Mouse (Mus musculus): Measurements from ENCODE around the gene Rhbdd1. TPM values are rescaled to one million over a fixed set of nuclear protein-coding genes. Genes with fewer than 3 reads are reported as not detected.

Gene Rhbdd1
- total and polyA plus RNA-seq, 3 experiments: 12.6 to 21.8 (median 19.8) TPM

DNA sequence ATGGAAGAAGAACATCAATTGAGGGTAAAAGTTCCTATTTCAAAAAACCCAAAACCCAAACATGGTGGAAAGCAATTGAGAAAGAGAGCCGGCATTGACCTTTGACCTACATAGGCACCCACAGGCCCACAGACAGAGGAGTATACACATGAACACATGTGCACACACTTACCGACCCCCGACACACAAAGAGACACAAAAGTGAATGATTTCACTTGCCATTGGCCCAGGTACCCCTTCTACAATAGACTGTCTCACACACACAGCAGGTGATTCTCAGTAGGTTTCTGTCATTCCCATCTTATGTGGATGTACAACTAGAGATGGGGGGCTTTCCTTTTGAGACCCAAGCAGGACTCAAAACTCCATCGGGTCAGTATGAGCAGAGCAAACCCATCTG is 159.6 kb downstream of the Rhbdd1 start:
- no peak for TF ChIP-seq MYC (IDR thresholded peaks at IDR 0.05; ENCODE audit: low read depth, low read length)
- no peak for TF ChIP-seq SIN3A (IDR thresholded peaks at IDR 0.05; ENCODE audit: low read length)
- no peak for TF ChIP-seq TBP (conservative IDR thresholded peaks at IDR 0.05; ENCODE audit: low read depth, low read length)
- TF ChIP-seq UBTF (IDR thresholded peaks at IDR 0.05; ENCODE audit: low read depth, low read length): no peak
- no peak for TF ChIP-seq SMC3 (IDR thresholded peaks at IDR 0.05; ENCODE audit: low read depth, low read length)
- TF ChIP-seq ELF1 (IDR thresholded peaks at IDR 0.05; ENCODE audit: low read depth, low read length): no peak
- TF ChIP-seq ZMIZ1 (IDR thresholded peaks at IDR 0.05; ENCODE audit: low read depth, low read length): no peak
- no peak for TF ChIP-seq USF1 (IDR thresholded peaks at IDR 0.05; ENCODE audit: low read depth, low read length)
- no peak for TF ChIP-seq MAZ (IDR thresholded peaks at IDR 0.05; ENCODE audit: low read depth, low read length)
- TF ChIP-seq NELFE (IDR thresholded peaks at IDR 0.05; ENCODE audit: low read depth, low read length): no peak
- TF ChIP-seq ETS1 (conservative IDR thresholded peaks at IDR 0.05; ENCODE audit: low read depth, low read length): no peak
- TF ChIP-seq CTCF (conservative IDR thresholded peaks at IDR 0.05 in 1 of 2, IDR thresholded peaks at IDR 0.05 in 1 of 2; ENCODE audit: low read depth in 2 of 2, low read length in 2 of 2): no peak

DNA sequence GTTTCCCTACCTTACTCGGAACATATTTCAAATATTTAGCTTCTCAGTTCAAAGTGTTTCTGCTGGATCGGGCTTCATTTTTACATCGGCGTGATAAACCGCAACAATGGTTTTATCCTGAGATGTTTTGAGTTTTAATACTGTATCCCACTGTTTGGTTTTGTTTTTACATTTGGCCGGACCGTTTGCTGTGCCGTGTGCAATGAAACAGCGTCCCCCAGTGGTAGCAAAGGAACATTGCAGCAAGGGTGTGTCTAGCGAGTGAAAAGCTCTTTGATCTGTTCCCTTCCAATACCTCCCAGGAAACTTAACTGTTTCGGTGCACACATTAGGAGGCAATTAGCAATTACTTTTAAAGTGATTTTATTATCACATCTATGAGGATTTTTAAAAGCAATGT is 160.0 kb downstream of the Rhbdd1 start:
- no peak overlapping the region for H3K9ac ChIP-seq (ENCODE audit: insufficient read depth, low read depth)
- no peaks in the 10 kb centered on the region for H3K4me1 ChIP-seq (ENCODE audit: control insufficient read depth in 1 of 2, insufficient read depth in 2 of 2)
- no peaks in the 10 kb centered on the region for H3K9me3 ChIP-seq (replicated peaks; ENCODE audit: low read length)
- H3K27me3 ChIP-seq (replicated peaks): no peaks in the 10 kb centered on the region
- no peaks in the 10 kb centered on the region for H3K36me3 ChIP-seq (replicated peaks in 1 of 2; ENCODE audit: control insufficient read depth in 1 of 2, insufficient read depth in 1 of 2, low read length in 1 of 2)
- TF ChIP-seq UBTF (IDR thresholded peaks at IDR 0.05; ENCODE audit: low read depth, low read length) (no peak), BHLHE40 (IDR thresholded peaks at IDR 0.05; ENCODE audit: low read depth, low read length) (no peak), MAX (IDR thresholded peaks at IDR 0.05; ENCODE audit: low read length) (no peak), NELFE (IDR thresholded peaks at IDR 0.05; ENCODE audit: low read depth, low read length) (0 out of 2 replicates have a peak, but pooled peaks have one; percentile 17), RAD21 (IDR thresholded peaks at IDR 0.05; ENCODE audit: low read depth, low read length) (peak; percentile 90), RCOR1 (conservative IDR thresholded peaks at IDR 0.05; ENCODE audit: low read depth, low read length) (no peak), HCFC1 (IDR thresholded peaks at IDR 0.05; ENCODE audit: low read depth, low read length) (no peak), ZC3H11A (IDR thresholded peaks at IDR 0.05; ENCODE audit: low read depth, low read length) (0 out of 2 replicates have a peak, but pooled peaks have one; percentile 7), SMC3 (IDR thresholded peaks at IDR 0.05; ENCODE audit: low read depth, low read length) (peak; percentile 74), CTCF (conservative IDR thresholded peaks at IDR 0.05 in 1 of 2, IDR thresholded peaks at IDR 0.05 in 1 of 2; ENCODE audit: low read depth in 2 of 2, low read length in 2 of 2) (peak; percentile 86 to 100)
- H3K27ac ChIP-seq (ENCODE audit: insufficient read depth, low read depth): no peak overlapping the region
- H3K4me3 ChIP-seq (replicated peaks in 1 of 3; ENCODE audit: low read depth in 2 of 3, low read length in 2 of 3, poor library complexity in 1 of 3): no peak overlapping the region
- peak; percentile 42 for DNase-seq (ENCODE audit: extremely low read depth)
- H3K79me2 ChIP-seq (replicated peaks; ENCODE audit: control insufficient read depth, extremely low read depth, insufficient read depth, poor library complexity, severe bottlenecking): no peaks in the 10 kb centered on the region
- no peak overlapping the region for H3K4me2 ChIP-seq (ENCODE audit: insufficient read depth, low read depth, poor library complexity, severe bottlenecking)
- in situ Hi-C loops (cut with MboI; ENCODE audit: low pct_ligation_motif_present, low pct_unique_long_range_greater_than_20kb, low sequenced_read_pairs): no loop called here
- dilution Hi-C loops (cut with MboI; ENCODE audit: extremely low pct_ligation_motif_present, extremely low pct_unique_long_range_greater_than_20kb, low sequenced_read_pairs): no loop called here

More for the DNA sequence above, 159.6 kb downstream of the Rhbdd1 start:
- Histone ChIP-seq H3K79me2 (replicated peaks; ENCODE audit: control insufficient read depth, extremely low read depth, insufficient read depth, poor library complexity, severe bottlenecking) (no peaks in the 10 kb centered on the region), H3K9me3 (replicated peaks; ENCODE audit: low read length) (no peaks in the 10 kb centered on the region), H3K4me3 (replicated peaks in 1 of 3; ENCODE audit: low read depth in 2 of 3, low read length in 2 of 3, poor library complexity in 1 of 3) (no peak overlapping the region), H3K4me1 (ENCODE audit: control insufficient read depth in 1 of 2, insufficient read depth in 2 of 2) (no peaks in the 10 kb centered on the region), H3K9ac (ENCODE audit: insufficient read depth, low read depth) (no peak overlapping the region), H3K27ac (ENCODE audit: insufficient read depth, low read depth) (no peak overlapping the region), H3K36me3 (replicated peaks in 1 of 2; ENCODE audit: control insufficient read depth in 1 of 2, insufficient read depth in 1 of 2, low read length in 1 of 2) (no peaks in the 10 kb centered on the region), H3K27me3 (replicated peaks) (no peaks in the 10 kb centered on the region), H3K4me2 (ENCODE audit: insufficient read depth, low read depth, poor library complexity, severe bottlenecking) (no peak overlapping the region)
- in situ Hi-C loops (cut with MboI; ENCODE audit: low pct_ligation_motif_present, low pct_unique_long_range_greater_than_20kb, low sequenced_read_pairs): no loop called here
- dilution Hi-C loops (cut with MboI; ENCODE audit: extremely low pct_ligation_motif_present, extremely low pct_unique_long_range_greater_than_20kb, low sequenced_read_pairs): no loop called here
- no peak for DNase-seq (ENCODE audit: extremely low read depth)
